Mouse (Mus musculus) lung, embryonic 16.5 days (tissue): ENCODE results near the gene Wwc2. TPM values are rescaled to one million over a fixed set of nuclear protein-coding genes. Genes with fewer than 3 reads are reported as not detected.

ENCODE experiments used
- ATAC-seq: fragments of 200-750 bp; cut with Nextera tagmentation; 2 replicates; pipeline ENCODE4 v1.8.0; 2017; ENCODE audit warnings: low read depth, mild to moderate bottlenecking, moderate library complexity
- H3K27ac ChIP-seq: fragments of 300-500 bp; sonication (generic); 2 replicates; pipeline ENCODE4 v1.5.1; 2014; ENCODE audit warnings: mild to moderate bottlenecking, control low read depth, low read length
- H3K27me3 ChIP-seq: fragments of 300-500 bp; sonication (generic); 2 replicates; pipeline ENCODE4 v1.6.1; 2014; ENCODE audit warnings: low read depth, low read length, mixed read lengths; ENCODE audit not compliant: control insufficient read depth, insufficient read depth
- H3K36me3 ChIP-seq: fragments of 300-500 bp; sonication (generic); 2 replicates; pipeline ENCODE4 v1.6.1; 2014; ENCODE audit warnings: low read length; ENCODE audit not compliant: control insufficient read depth, insufficient read depth
- H3K4me1 ChIP-seq: fragments of 300-500 bp; sonication (generic); replicated peaks from 2 replicates; pipeline ENCODE4 v1.6.1; 2014; ENCODE audit warnings: low read length, mixed read lengths; ENCODE audit not compliant: control insufficient read depth, insufficient read depth
- H3K4me2 ChIP-seq: fragments of 300-500 bp; sonication (generic); 2 replicates; pipeline ENCODE4 v1.6.1; 2014; ENCODE audit warnings: low read depth, low read length, control low read depth
- H3K4me3 ChIP-seq: fragments of 300-500 bp; sonication (generic); 2 replicates; pipeline ENCODE4 v1.5.1; 2014; ENCODE audit warnings: mild to moderate bottlenecking, low read length, control low read depth
- H3K9ac ChIP-seq: fragments of 300-500 bp; sonication (generic); 2 replicates; pipeline ENCODE4 v1.6.1; 2014; ENCODE audit warnings: low read length, control low read depth
- H3K9me3 ChIP-seq: fragments of 300-500 bp; sonication (generic); 2 replicates; pipeline ENCODE4 v1.6.1; 2016; ENCODE audit warnings: low read length; ENCODE audit not compliant: control insufficient read depth
- WGBS: fragments of 180-500 bp; shearing (Covaris S2); extraction: QIAGEN DNeasy Blood & Tissue Kit; methylation state at CpG from one replicate; pipeline ENCODE4 v1.1.7; 2014; 5-methylcytosine and 5-hydroxymethylcytosine counted together
- polyA plus RNA-seq: library from polyadenylated mRNA; unstranded; fragments of >200 nt; fragmentation: Nextera tagmentation; extraction: Ambion mirVana; gene quantifications from 2 replicates; pipeline ENCODE4 v1.2.1, GENCODE M21; 2015

Wwc2 gene
- polyA plus RNA-seq, 1 experiment from 2014 or later: 12.6 TPM

- Histone ChIP-seq H3K36me3 (no peaks in the 10 kb centered on the region), H3K4me2 (peak overlapping the region; percentile 46), H3K9me3 (no peaks in the 10 kb centered on the region), H3K9ac (no peak overlapping the region), H3K4me3 (peak overlapping the region; percentile 30), H3K27me3 (no peaks in the 10 kb centered on the region), H3K27ac (0 out of 2 replicates have a peak overlapping the region, but pooled peaks have one; percentile 3), H3K4me1 (peaks cover 16% of the 10 kb centered on the region; the same call in 1 of the 2 replicates)
- WGBS: 75% methylated on average over 6 of the region's 6 CpGs
- no peak for ATAC-seq
These were observed 4.7 kb upstream of the Wwc2 start for GRCm38 (mm10) chr8:47995391-47995790.

- no peaks in the 10 kb centered on the region for H3K9me3 ChIP-seq
- H3K4me1 ChIP-seq: peaks cover 16% of the 10 kb centered on the region; the same call in 1 of the 2 replicates
- peak overlapping the region; percentile 3; the same call in 1 of the 2 replicates for H3K27ac ChIP-seq
- peak overlapping the region; percentile 46 for H3K4me2 ChIP-seq
- peak overlapping the region; percentile 30 for H3K4me3 ChIP-seq
- no peaks in the 10 kb centered on the region for H3K36me3 ChIP-seq
- ATAC-seq: no peak
- 25% methylated on average over 25 of the region's 25 CpGs for WGBS
- no peaks in the 10 kb centered on the region for H3K27me3 ChIP-seq
- peak overlapping the region; percentile 38; the same call in 1 of the 2 replicates for H3K9ac ChIP-seq
These were observed 4.0 kb upstream of the Wwc2 start for GRCm38 (mm10) chr8:47994618-47995274.

- H3K4me1 ChIP-seq: peaks cover 29% of the 10 kb centered on the region
- peak; percentile 95 for ATAC-seq
- whole genome bisulfite sequencing: under 1% methylated on average over 29 of the region's 45 CpGs
These were observed 345 bp downstream of the Wwc2 start for GRCm38 (mm10) chr8:47990386-47990772.

GRCm38 (mm10) chr8:47989655-47990385 is 904 bp downstream of the Wwc2 start:
- Histone ChIP-seq H3K9ac (peak overlapping the region; percentile 97), H3K4me2 (peak overlapping the region; percentile 87), H3K4me1 (peaks cover 28% of the 10 kb centered on the region), H3K9me3 (no peaks in the 10 kb centered on the region), H3K4me3 (peak overlapping the region; percentile 90), H3K27me3 (no peaks in the 10 kb centered on the region), H3K27ac (peak overlapping the region; percentile 100), H3K36me3 (no peaks in the 10 kb centered on the region)
- under 1% methylated on average over 50 of the region's 66 CpGs for WGBS
- peak; percentile 11 for ATAC-seq

More at GRCm38 (mm10) chr8:47990386-47990772, 345 bp downstream of the Wwc2 start:
- Histone ChIP-seq H3K9ac (peak overlapping the region; percentile 97), H3K27ac (peak overlapping the region; percentile 100), H3K27me3 (no peaks in the 10 kb centered on the region), H3K9me3 (no peaks in the 10 kb centered on the region), H3K4me3 (peak overlapping the region; percentile 90), H3K4me2 (peak overlapping the region; percentile 90), H3K36me3 (no peaks in the 10 kb centered on the region)

- peaks cover 25% of the 10 kb centered on the region for H3K4me1 ChIP-seq
- no peaks in the 10 kb centered on the region for H3K9me3 ChIP-seq
- no peaks in the 10 kb centered on the region for H3K27me3 ChIP-seq
- no peak for ATAC-seq
- H3K4me2 ChIP-seq: peak overlapping the region; percentile 87
- peak overlapping the region; percentile 90 for H3K4me3 ChIP-seq
- H3K36me3 ChIP-seq: no peaks in the 10 kb centered on the region
- H3K9ac ChIP-seq: peak overlapping the region; percentile 97
- 10% methylated on average over 8 of the region's 8 CpGs for WGBS
- peak overlapping the region; percentile 100; the same call in 1 of the 2 replicates for H3K27ac ChIP-seq
These were observed 1.5 kb downstream of the Wwc2 start for GRCm38 (mm10) chr8:47989211-47989610.

- Histone ChIP-seq H3K4me3 (peak overlapping the region; percentile 29), H3K27me3 (no peaks in the 10 kb centered on the region), H3K4me1 (peaks cover 25% of the 10 kb centered on the region), H3K27ac (no peak overlapping the region), H3K36me3 (no peaks in the 10 kb centered on the region), H3K9ac (no peak overlapping the region), H3K4me2 (peak overlapping the region; percentile 40), H3K9me3 (no peaks in the 10 kb centered on the region)
- 51% methylated on average over 15 of the region's 15 CpGs for WGBS
- ATAC-seq: no peak
These were observed 2.6 kb downstream of the Wwc2 start for GRCm38 (mm10) chr8:47988111-47988510.

GRCm38 (mm10) chr8:47985644-47986043 is 5.1 kb downstream of the Wwc2 start:
- ATAC-seq: no peak
- no peak overlapping the region for H3K9ac ChIP-seq
- H3K9me3 ChIP-seq: no peaks in the 10 kb centered on the region
- WGBS: 43% methylated on average over 10 of the region's 10 CpGs
- no peaks in the 10 kb centered on the region for H3K36me3 ChIP-seq
- H3K27me3 ChIP-seq: no peaks in the 10 kb centered on the region
- no peak overlapping the region for H3K4me3 ChIP-seq
- peaks cover 15% of the 10 kb centered on the region for H3K4me1 ChIP-seq
- no peak overlapping the region for H3K27ac ChIP-seq
- H3K4me2 ChIP-seq: no peak overlapping the region

GRCm38 (mm10) chr8:47985243-47985642 is 5.5 kb downstream of the Wwc2 start:
- Histone ChIP-seq H3K27ac (no peak overlapping the region), H3K4me3 (no peak overlapping the region), H3K27me3 (no peaks in the 10 kb centered on the region), H3K9ac (no peak overlapping the region), H3K36me3 (no peaks in the 10 kb centered on the region), H3K9me3 (no peaks in the 10 kb centered on the region), H3K4me2 (no peak overlapping the region), H3K4me1 (peaks cover 15% of the 10 kb centered on the region)
- no peak for ATAC-seq

GRCm38 (mm10) chr8:47981075-47981474 is 9.6 kb downstream of the Wwc2 start:
- Histone ChIP-seq H3K27me3 (no peaks in the 10 kb centered on the region), H3K4me1 (0 out of 2 replicates have a peak, but pooled peaks cover 3% of the 10 kb centered on the region), H3K9me3 (no peaks in the 10 kb centered on the region), H3K27ac (no peak overlapping the region), H3K4me2 (no peak overlapping the region), H3K9ac (no peak overlapping the region), H3K36me3 (no peaks in the 10 kb centered on the region), H3K4me3 (no peak overlapping the region)
- no peak for ATAC-seq
- 81% methylated on average over 6 of the region's 6 CpGs for WGBS
